In the genomic region with DNA sequence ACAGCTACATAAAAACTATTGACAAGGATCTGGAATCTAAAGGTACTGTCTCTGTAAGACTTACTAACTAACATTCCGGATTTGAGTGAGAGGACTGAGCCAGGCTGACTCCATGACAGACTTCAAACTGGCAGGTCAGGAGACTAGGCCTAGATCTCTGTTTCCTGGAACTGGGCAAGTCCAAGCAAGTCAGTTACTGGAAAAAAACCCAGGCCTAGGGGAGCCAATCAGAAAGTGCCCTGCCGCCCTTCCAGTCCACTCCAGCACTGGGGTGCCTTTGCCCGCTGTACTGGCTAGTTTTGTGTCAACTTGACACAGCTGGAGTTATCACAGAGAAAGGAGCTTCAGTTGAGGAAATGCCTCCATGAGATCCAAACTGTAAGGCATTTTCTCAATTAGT, we compare ENCODE assay signal across 16 mouse cellular contexts.
A peak's percentile ranks its signal among the peaks of the same experiment; 100 is the strongest.
DNase-seq lines count a peak whose midpoint lies in the region.
"Had no signal": no experiment of that assay in that cellular context is flagged by ENCODE, and none has a peak within 500 bp of the region (broad histone marks: within the 10 kb centered on the region; RNA-seq: fewer than 3 reads in every experiment).

No protein-coding gene starts in this region.

- intact Hi-C loops in heart, postnatal 25 days (cut with DNase I) = no loop called here

- DNase-seq in heart, adult 11 months = peak; percentile 68
- DNase-seq in heart, postnatal 25 days (ENCODE audit: low spot score) = no peak
- DNase-seq in ES-CJ7 (ENCODE audit: low read depth, low spot score) (peak; percentile 66), R1 (ENCODE audit: low read depth, low spot score) (peak; percentile 55)
- DNase-seq in gastrocnemius, adult 8-10 months (ENCODE audit: low spot score in 2 of 2) = no peak
- no peak for DNase-seq in frontal cortex, postnatal 25 days (ENCODE audit: low spot score in 2 of 2)
- no peak for DNase-seq in adrenal gland, postnatal 4 days (ENCODE audit: low spot score in 2 of 2)
- DNase-seq: adrenal gland, adult 2 months; adrenal gland, postnatal 10 days; adrenal gland, postnatal 25 days; cerebellum, adult 11-12 months; cerebellum, adult 2 months; cerebellum, adult 9-10 months; cerebellum, postnatal 10 days; cerebellum, postnatal 25 days; forebrain, postnatal 0 days had no signal

Comparison
In these comparisons a context has a peak if more than half of its experiments do, and no peak if none do; other contexts are left out.
1. DNase-seq: peak in heart, adult 11 months (single experiment), ES-CJ7 (single experiment) and R1 (single experiment); none in heart, postnatal 25 days (single experiment), gastrocnemius, adult 8-10 months (0 of 2), frontal cortex, postnatal 25 days (0 of 2) and adrenal gland, postnatal 4 days (0 of 2).